Mouse (Mus musculus): ENCODE data around the gene Capns1.

DNA sequence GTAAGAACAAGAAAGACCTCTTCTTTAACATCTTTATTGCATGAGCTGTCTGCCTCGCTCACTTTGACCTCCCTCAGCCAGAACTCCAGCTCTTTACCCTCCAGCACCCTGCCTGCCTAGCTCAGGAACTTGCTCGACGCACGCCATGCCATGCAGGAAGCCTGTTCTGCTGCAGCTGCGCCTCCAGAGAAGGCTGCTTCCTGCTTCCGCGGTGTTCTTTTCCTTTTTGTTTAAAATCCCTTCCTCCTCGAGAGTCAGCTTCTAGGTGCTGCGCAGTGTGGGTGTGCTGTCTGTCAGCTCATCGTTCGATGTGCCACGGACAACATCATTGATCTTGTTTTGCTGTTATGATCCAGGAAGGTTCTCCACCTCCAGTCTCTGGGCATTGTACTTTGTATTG is 22.1 kb downstream of the Capns1 start:
- TF ChIP-seq POLR2A (IDR thresholded peaks at IDR 0.05; ENCODE audit: low read depth, low read length) (no peak), CTCF (IDR thresholded peaks at IDR 0.05; ENCODE audit: borderline replicate concordance, insufficient read depth, low read length) (no peak)

All from embryonic fibroblast, embryonic 13.5 days (primary cell).